Mouse (Mus musculus): ENCODE data around the gene Tll2. TPM values are rescaled to one million over a fixed set of nuclear protein-coding genes. Genes with fewer than 3 reads are reported as not detected.

The Tll2 gene
- polyA plus RNA-seq, 1 experiment = not detected

GRCm38 (mm10) chr19:41051714-41052113, 154.9 kb downstream of the Tll2 start:
- Histone ChIP-seq H3K36me3 (ENCODE audit: control insufficient read depth, insufficient read depth, low read length) (no peaks in the 10 kb centered on the region), H3K4me1 (ENCODE audit: control insufficient read depth, insufficient read depth, insufficient read length, low read length) (no peaks in the 10 kb centered on the region), H3K27me3 (ENCODE audit: control insufficient read depth, insufficient read depth, low read length) (no peaks in the 10 kb centered on the region), H3K27ac (ENCODE audit: insufficient read depth, low read depth, low read length) (no peak overlapping the region), H3K4me3 (ENCODE audit: low read depth, low read length) (no peak overlapping the region)
- 77% methylated on average over 1 of the region's 1 CpGs for WGBS
- no peak for TF ChIP-seq CTCF (IDR thresholded peaks at IDR 0.05; ENCODE audit: extremely low read depth, insufficient read length, insufficient replicate concordance, low read depth, low read length)
- no peak for TF ChIP-seq POLR2A (IDR thresholded peaks at IDR 0.05; ENCODE audit: low read depth, low read length)

- Histone ChIP-seq H3K27ac (ENCODE audit: insufficient read depth, low read depth, low read length) (no peak overlapping the region), H3K27me3 (ENCODE audit: control insufficient read depth, insufficient read depth, low read length) (no peaks in the 10 kb centered on the region), H3K36me3 (ENCODE audit: control insufficient read depth, insufficient read depth, low read length) (no peaks in the 10 kb centered on the region), H3K4me1 (ENCODE audit: control insufficient read depth, insufficient read depth, insufficient read length, low read length) (no peaks in the 10 kb centered on the region), H3K4me3 (ENCODE audit: low read depth, low read length) (no peak overlapping the region)
- no peak for TF ChIP-seq CTCF (IDR thresholded peaks at IDR 0.05; ENCODE audit: extremely low read depth, insufficient read length, insufficient replicate concordance, low read depth, low read length)
- no peak for TF ChIP-seq POLR2A (IDR thresholded peaks at IDR 0.05; ENCODE audit: low read depth, low read length)
- 50% methylated on average over 3 of the region's 3 CpGs for WGBS
These were observed 158.5 kb downstream of the Tll2 start for GRCm38 (mm10) chr19:41048187-41048559.

GRCm38 (mm10) chr19:41047437-41048186, 159.0 kb downstream of the Tll2 start:
- WGBS = 69% methylated on average over 9 of the region's 9 CpGs
- no peak overlapping the region for H3K4me3 ChIP-seq (ENCODE audit: low read depth, low read length)
- no peak overlapping the region for H3K27ac ChIP-seq (ENCODE audit: insufficient read depth, low read depth, low read length)
- H3K36me3 ChIP-seq (ENCODE audit: control insufficient read depth, insufficient read depth, low read length) = no peaks in the 10 kb centered on the region
- H3K27me3 ChIP-seq (ENCODE audit: control insufficient read depth, insufficient read depth, low read length) = no peaks in the 10 kb centered on the region
- no peaks in the 10 kb centered on the region for H3K4me1 ChIP-seq (ENCODE audit: control insufficient read depth, insufficient read depth, insufficient read length, low read length)
- TF ChIP-seq CTCF (IDR thresholded peaks at IDR 0.05; ENCODE audit: extremely low read depth, insufficient read length, insufficient replicate concordance, low read depth, low read length) (no peak), POLR2A (IDR thresholded peaks at IDR 0.05; ENCODE audit: low read depth, low read length) (no peak)

GRCm38 (mm10) chr19:41045091-41045770, 161.4 kb downstream of the Tll2 start:
- TF ChIP-seq POLR2A (IDR thresholded peaks at IDR 0.05; ENCODE audit: low read depth, low read length) (no peak), CTCF (IDR thresholded peaks at IDR 0.05; ENCODE audit: extremely low read depth, insufficient read length, insufficient replicate concordance, low read depth, low read length) (no peak)
- WGBS = 37% methylated on average over 10 of the region's 10 CpGs
- H3K4me1 ChIP-seq (ENCODE audit: control insufficient read depth, insufficient read depth, insufficient read length, low read length) = no peaks in the 10 kb centered on the region
- H3K27me3 ChIP-seq (ENCODE audit: control insufficient read depth, insufficient read depth, low read length) = no peaks in the 10 kb centered on the region
- H3K4me3 ChIP-seq (ENCODE audit: low read depth, low read length) = no peak overlapping the region
- H3K27ac ChIP-seq (ENCODE audit: insufficient read depth, low read depth, low read length) = no peak overlapping the region
- no peaks in the 10 kb centered on the region for H3K36me3 ChIP-seq (ENCODE audit: control insufficient read depth, insufficient read depth, low read length)

GRCm38 (mm10) chr19:41039110-41039509, 167.5 kb downstream of the Tll2 start:
- no peaks in the 10 kb centered on the region for H3K4me1 ChIP-seq (ENCODE audit: control insufficient read depth, insufficient read depth, insufficient read length, low read length)
- WGBS = 54% methylated on average over 7 of the region's 7 CpGs
- no peaks in the 10 kb centered on the region for H3K27me3 ChIP-seq (ENCODE audit: control insufficient read depth, insufficient read depth, low read length)
- TF ChIP-seq CTCF (IDR thresholded peaks at IDR 0.05; ENCODE audit: extremely low read depth, insufficient read length, insufficient replicate concordance, low read depth, low read length) (no peak), POLR2A (IDR thresholded peaks at IDR 0.05; ENCODE audit: low read depth, low read length) (no peak)
- no peak overlapping the region for H3K4me3 ChIP-seq (ENCODE audit: low read depth, low read length)
- no peaks in the 10 kb centered on the region for H3K36me3 ChIP-seq (ENCODE audit: control insufficient read depth, insufficient read depth, low read length)
- no peak overlapping the region for H3K27ac ChIP-seq (ENCODE audit: insufficient read depth, low read depth, low read length)

GRCm38 (mm10) chr19:41035809-41036551, 170.7 kb downstream of the Tll2 start:
- no peak overlapping the region for H3K4me3 ChIP-seq (ENCODE audit: low read depth, low read length)
- H3K27me3 ChIP-seq (ENCODE audit: control insufficient read depth, insufficient read depth, low read length) = no peaks in the 10 kb centered on the region; the same call in 1 of the 2 replicates
- no peak overlapping the region for H3K27ac ChIP-seq (ENCODE audit: insufficient read depth, low read depth, low read length)
- H3K4me1 ChIP-seq (ENCODE audit: control insufficient read depth, insufficient read depth, insufficient read length, low read length) = no peaks in the 10 kb centered on the region
- TF ChIP-seq POLR2A (IDR thresholded peaks at IDR 0.05; ENCODE audit: low read depth, low read length) (no peak), CTCF (IDR thresholded peaks at IDR 0.05; ENCODE audit: extremely low read depth, insufficient read length, insufficient replicate concordance, low read depth, low read length) (no peak)
- H3K36me3 ChIP-seq (ENCODE audit: control insufficient read depth, insufficient read depth, low read length) = no peaks in the 10 kb centered on the region
- WGBS = 64% methylated on average over 4 of the region's 4 CpGs

Other genes with a start within 250 kb of the Tll2 start
- 9.3 and 9.5 TPM in 2 replicates for gene Blnk, start 212.3 kb downstream of the Tll2 start, polyA plus RNA-seq (2012; rRNA removed)
- not detected in 2 replicates for gene Dntt, start 177.6 kb downstream of the Tll2 start, polyA plus RNA-seq (2012; rRNA removed)
- not detected in 2 replicates for gene Opalin, start 129.7 kb downstream of the Tll2 start, polyA plus RNA-seq (2012; rRNA removed)
- gene Tm9sf3, start 57.2 kb upstream of the Tll2 start, polyA plus RNA-seq (2012; rRNA removed) = 17.7 and 33.5 TPM in 2 replicates
- gene Pik3ap1, start 178.3 kb upstream of the Tll2 start, polyA plus RNA-seq (2012; rRNA removed) = 3.5 and 4.3 TPM in 2 replicates

Data from small intestine, adult 2 months (tissue).